Mouse (Mus musculus): ENCODE data around the gene Zxdc.
A peak's percentile ranks its signal among the peaks of the same experiment; 100 is the strongest.

The Zxdc gene

GRCm38 (mm10) chr6:90368976-90369724, at the start of gene Zxdc:
Zxdc (plus strand) TSS chr6:90369492.
- DNase-seq (ENCODE audit: low spot score) = peak; percentile 98

- DNase-seq (ENCODE audit: low spot score) = no peak
Observed at GRCm38 (mm10) chr6:90320429-90320828, 48.9 kb upstream of the Zxdc start.

GRCm38 (mm10) chr6:90321811-90322210, 47.5 kb upstream of the Zxdc start:
- DNase-seq (ENCODE audit: low spot score) = no peak

- DNase-seq (ENCODE audit: low spot score) = no peak
Observed at GRCm38 (mm10) chr6:90324026-90324425, 45.3 kb upstream of the Zxdc start.

- no peak for DNase-seq (ENCODE audit: low spot score)
Observed at GRCm38 (mm10) chr6:90324463-90324862, 44.8 kb upstream of the Zxdc start.

- DNase-seq (ENCODE audit: low spot score) = peak; percentile 33
Observed at GRCm38 (mm10) chr6:90324991-90325390, 44.3 kb upstream of the Zxdc start, which contains the start of gene Chst13. Chst13 (minus strand) TSS chr6:90325185.

- peak; percentile 50 for DNase-seq (ENCODE audit: low spot score)
Observed at GRCm38 (mm10) chr6:90327670-90328069, 41.6 kb upstream of the Zxdc start.

- no peak for DNase-seq (ENCODE audit: low spot score)
Observed at GRCm38 (mm10) chr6:90329953-90330352, 39.3 kb upstream of the Zxdc start.

- no peak for DNase-seq (ENCODE audit: low spot score)
Observed at GRCm38 (mm10) chr6:90332561-90333425, 36.5 kb upstream of the Zxdc start, which contains the start of gene Uroc1. Uroc1 (plus strand) TSS chr6:90333284.

- no peak for DNase-seq (ENCODE audit: low spot score)
Observed at GRCm38 (mm10) chr6:90334244-90334643, 35.0 kb upstream of the Zxdc start.

- no peak for DNase-seq (ENCODE audit: low spot score)
Observed at GRCm38 (mm10) chr6:90342343-90342742, 26.9 kb upstream of the Zxdc start.

- DNase-seq (ENCODE audit: low spot score) = no peak
Observed at GRCm38 (mm10) chr6:90347183-90347582, 22.1 kb upstream of the Zxdc start.

- no peak for DNase-seq (ENCODE audit: low spot score)
Observed at GRCm38 (mm10) chr6:90348500-90348899, 20.8 kb upstream of the Zxdc start.

- DNase-seq (ENCODE audit: low spot score) = peak; percentile 15
Observed at GRCm38 (mm10) chr6:90350011-90350410, 19.3 kb upstream of the Zxdc start.

- DNase-seq (ENCODE audit: low spot score) = no peak
Observed at GRCm38 (mm10) chr6:90358142-90358541, 11.2 kb upstream of the Zxdc start.

GRCm38 (mm10) chr6:90359445-90359844, 9.8 kb upstream of the Zxdc start:
- no peak for DNase-seq (ENCODE audit: low spot score)

GRCm38 (mm10) chr6:90360024-90360781, 9.1 kb upstream of the Zxdc start:
- peak; percentile 13 for DNase-seq (ENCODE audit: low spot score)

GRCm38 (mm10) chr6:90360922-90361614, 8.2 kb upstream of the Zxdc start:
- DNase-seq (ENCODE audit: low spot score) = no peak

GRCm38 (mm10) chr6:90363301-90363700, 6.0 kb upstream of the Zxdc start:
- DNase-seq (ENCODE audit: low spot score) = no peak

- DNase-seq (ENCODE audit: low spot score) = peak; percentile 44
Observed at GRCm38 (mm10) chr6:90369725-90370553, 647 bp downstream of the Zxdc start.

GRCm38 (mm10) chr6:90374647-90375046, 5.4 kb downstream of the Zxdc start:
- no peak for DNase-seq (ENCODE audit: low spot score)

Measured in embryo, embryonic 10.5 days (tissue).